Mouse (Mus musculus) heart, adult 9 months (tissue): ENCODE measurements around the gene Usp33.
A peak's percentile ranks its signal among the peaks of the same experiment; 100 is the strongest.
"Not testable (repeated sequence)": the region's sequence is repeated elsewhere in the genome, so short reads cannot be mapped to it uniquely, and the experiment has no call there.

Experiments
- DNase-seq, 2 experiments: peaks; one replicate each; pipeline ENCODE4 v3.0.0; 2022; ENCODE audit warnings: low spot score in 2 of 2

The Usp33 gene

DNA sequence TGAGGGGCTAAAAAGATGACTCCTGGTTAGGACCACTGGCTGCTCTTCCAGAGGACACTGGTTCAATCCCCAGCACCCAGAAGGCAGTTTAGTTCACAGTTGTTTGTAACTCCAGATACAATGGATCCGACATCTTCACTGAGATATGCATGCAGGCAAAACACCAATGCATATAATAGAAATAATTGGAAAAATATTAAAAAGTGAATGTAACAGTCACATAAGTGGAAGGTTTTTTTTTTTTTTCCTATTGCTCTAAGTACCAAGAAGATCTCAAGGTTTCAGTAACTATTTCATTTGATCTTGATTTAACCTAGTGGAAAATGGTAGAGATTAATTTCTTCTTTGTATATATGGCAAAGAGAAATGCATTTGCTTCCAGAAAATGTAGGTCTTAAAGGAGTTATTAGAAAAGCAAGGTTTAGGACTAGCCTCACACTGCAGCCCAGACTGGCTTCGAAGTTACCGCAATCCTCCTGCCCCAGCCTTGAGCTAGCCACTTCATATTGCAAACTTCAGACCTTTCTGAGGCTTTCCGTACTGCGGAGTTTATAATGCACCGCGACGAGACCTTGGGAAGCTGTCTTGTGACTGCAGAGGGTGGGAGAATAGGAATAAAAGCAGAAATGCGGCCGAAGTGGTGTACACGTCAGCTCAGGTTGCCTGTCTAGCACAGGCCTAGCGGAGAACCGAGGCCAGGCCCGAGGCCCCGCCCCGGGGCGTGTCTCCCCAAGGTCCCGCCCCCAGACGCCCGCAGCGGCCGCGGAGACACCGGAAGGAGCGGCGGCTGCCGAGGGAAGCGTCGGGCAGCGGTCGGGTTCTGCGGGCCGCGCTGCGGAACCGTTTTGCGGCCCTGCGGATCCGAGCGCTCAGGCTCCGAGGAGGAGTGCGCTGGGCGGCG lies at the start of gene Usp33:
Usp33 (plus strand) TSS at position 747 of the 901 bp plus-strand sequence.
- peak; percentile 89 to 94 for DNase-seq

- no peak for DNase-seq
Observed at GRCm38 (mm10) chr3:152300376-152301337, 45.6 kb upstream of the Usp33 start.

- no peak for DNase-seq
Observed at GRCm38 (mm10) chr3:152302991-152303390, 43.3 kb upstream of the Usp33 start.

DNA sequence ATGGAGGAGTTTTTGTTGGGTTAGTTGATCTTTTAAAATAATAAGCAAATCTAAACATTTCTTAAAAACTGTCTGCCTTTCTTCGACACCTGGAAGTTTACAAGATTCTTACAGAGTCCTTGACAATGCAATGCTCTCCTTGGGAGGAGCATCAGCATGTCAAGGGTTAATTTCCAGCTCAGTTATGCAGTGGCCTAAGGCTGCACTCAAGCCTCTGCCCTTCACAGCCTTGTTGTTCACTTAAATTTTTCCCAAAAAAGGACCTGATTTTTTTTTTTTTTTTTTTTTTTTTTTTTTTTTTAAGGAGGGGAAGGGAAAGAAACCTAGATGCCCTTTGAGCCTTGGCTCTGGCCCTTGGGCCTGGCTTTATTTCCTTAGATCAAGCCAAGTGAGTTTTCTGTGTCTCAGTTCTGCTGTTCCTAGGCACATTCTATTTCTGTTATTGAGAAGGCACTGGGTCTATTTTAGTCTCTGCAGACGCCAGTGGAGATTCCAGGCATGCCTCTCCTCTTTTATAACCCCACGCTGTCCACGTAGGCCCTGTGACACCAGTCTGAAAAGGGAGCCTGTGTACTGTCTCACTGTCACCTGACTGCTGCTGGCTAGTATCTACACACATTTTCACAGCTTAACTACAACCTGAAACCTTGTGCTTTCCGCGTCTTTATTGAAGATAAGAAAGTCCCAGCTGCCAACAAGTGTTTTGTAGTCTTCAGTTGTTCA lies 42.0 kb upstream of the Usp33 start:
- DNase-seq: peak; percentile 81 to 83

DNA sequence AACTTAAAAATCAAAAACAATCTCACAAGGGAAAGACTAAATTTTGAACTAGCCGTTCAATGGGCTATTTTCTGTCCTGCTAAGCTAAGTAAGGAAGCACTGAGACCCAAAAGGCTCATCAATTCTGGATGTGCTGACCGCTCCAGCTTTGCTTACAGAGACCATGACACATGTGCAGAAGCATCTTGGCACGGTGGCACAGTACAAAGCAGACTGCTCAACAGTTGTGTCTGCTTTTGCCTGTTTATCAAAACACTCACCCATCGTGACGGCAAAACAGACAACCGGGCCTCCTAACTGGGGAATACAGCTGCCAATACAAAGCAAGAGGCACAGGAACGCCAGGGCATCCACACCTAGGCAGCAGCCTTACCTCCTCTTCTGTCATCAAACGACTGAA lies 41.2 kb upstream of the Usp33 start:
- peak; percentile 28 to 49 for DNase-seq

DNA sequence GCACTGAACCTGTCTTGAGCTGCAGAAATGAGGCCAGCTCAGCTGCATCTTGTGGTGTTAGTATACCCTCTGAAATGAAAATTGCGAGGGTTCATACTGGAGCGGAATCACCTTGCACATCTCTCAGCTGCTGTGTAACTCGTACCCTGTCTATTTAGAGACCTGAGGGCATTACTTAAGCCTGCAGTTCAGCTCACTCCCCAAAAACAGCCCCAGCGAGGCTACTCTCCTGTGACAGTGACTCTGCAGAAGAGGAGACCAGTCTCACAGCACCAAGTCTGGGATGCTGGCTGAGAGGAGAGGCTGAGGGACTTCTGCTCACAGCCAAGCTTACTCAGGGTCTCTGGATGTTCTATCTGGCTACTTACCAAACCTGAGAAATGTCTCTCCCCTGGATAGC lies 40.3 kb upstream of the Usp33 start:
- no peak for DNase-seq

- DNase-seq: peak; percentile 42 to 64
Observed at GRCm38 (mm10) chr3:152308485-152309249, 37.6 kb upstream of the Usp33 start.

- DNase-seq: no peak
Observed at GRCm38 (mm10) chr3:152309250-152309645, 37.0 kb upstream of the Usp33 start.

GRCm38 (mm10) chr3:152314666-152315065 lies 31.6 kb upstream of the Usp33 start:
- not testable (repeated sequence) for DNase-seq

- DNase-seq: peak; percentile 69 to 84
Observed at GRCm38 (mm10) chr3:152315613-152316012, 30.7 kb upstream of the Usp33 start.

- DNase-seq: not testable (repeated sequence)
Observed at GRCm38 (mm10) chr3:152316447-152317173, 29.7 kb upstream of the Usp33 start.

DNA sequence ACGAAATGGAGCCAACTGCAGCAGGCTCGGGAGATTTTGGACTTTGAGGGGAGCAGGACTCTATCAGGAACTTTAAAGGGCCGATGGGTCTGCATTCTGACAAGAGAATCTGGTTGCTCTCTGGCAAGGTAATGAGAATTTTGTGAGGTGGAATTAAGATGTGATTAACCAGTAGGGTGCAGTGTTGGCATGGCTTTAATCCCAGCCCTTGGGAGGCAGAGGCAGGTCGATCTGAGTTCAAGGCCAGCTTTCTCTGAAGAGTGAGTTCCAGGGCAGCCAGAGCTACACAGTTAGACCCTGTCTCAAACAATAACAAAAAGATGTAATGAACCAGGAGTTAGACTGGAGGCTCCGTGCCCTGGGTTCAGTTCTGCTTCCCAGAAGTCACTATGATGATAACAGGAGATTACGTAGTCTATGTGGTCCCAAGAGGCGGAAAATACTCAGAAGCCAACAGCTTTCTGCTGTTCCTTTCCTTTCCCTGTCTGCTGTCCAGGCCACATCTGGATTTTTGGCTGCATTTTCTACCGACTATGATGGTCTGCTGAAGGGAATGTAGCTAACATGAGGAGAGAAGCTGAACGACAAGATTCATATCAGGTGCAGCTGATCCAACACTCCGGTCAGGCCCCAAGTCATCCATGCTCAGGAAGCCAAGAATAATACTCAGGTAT lies 25.2 kb upstream of the Usp33 start:
- peak; percentile 65 to 74 for DNase-seq

DNA sequence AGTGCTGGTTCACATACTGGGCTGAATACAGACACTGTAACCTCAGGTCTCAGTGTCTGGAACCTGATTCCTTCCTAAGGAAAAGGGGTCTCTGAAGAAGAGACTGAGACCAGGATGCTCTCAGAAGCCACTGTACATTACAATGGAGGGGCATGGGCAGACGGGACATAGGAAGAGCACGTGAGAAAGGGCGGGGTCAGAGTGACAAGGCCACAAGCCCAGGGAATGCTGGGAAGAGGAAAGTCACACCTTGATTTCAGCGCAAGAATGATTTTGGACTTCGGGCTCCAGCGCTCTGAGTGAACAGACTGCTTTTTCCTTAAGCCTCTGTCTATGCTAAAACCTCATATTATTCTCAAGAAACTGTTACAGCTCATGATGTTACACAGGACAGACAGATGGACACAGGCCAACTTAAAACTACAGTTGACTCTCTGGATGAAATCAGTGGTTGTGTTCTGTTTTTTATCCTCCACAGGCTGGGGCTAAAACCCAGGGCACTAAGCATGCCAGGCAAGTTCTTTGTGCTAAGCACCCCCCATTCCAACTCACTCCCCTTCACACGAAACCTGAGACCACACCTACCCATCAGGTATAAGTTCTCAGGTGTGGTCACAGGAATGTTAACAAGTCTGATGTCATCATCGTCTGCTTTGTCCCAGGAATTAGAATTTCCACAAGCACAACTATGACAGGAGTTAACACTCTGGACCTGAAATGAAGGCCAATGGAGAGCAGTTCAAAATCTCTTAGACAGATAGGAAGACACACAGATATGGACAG lies 24.3 kb upstream of the Usp33 start:
- no peak for DNase-seq

- no peak for DNase-seq
Observed at GRCm38 (mm10) chr3:152332104-152332503, 14.2 kb upstream of the Usp33 start.

DNA sequence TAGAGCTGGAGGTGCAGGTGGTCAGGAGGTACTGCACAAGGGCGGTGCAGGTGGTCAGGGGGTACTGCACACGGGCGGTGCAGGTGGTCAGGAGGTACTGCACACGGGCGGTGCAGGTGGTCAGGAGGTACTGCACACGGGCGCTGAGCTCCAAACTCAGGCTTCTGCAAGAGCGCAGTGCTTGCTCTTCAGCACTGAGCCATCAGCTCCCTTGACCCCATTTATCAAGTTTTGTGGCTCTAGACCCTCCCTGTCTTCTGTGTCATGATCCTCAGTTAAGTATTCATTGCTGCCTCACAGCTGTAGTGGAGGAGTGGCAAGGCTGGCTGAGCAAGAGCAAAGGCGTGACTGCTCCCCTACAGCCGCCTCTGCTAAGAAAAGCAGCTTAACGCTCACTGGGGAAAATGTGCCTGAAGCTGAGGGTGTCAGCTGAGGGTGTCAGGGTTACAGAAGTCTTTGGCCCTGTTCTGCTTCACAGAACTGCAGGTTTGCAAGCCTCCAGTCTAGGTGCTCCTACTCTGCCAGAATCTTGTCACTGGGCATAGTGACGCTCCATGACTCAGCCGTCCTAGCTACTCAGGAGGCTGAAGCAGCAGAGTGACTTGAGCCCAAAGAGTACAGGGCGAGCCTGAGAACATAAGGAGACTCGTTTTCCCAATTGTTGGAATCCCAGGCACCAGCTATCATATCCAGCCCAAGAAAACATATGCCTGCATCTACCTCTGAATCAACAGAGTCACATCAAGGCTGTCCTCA lies 13.6 kb upstream of the Usp33 start:
- no peak for DNase-seq

DNA sequence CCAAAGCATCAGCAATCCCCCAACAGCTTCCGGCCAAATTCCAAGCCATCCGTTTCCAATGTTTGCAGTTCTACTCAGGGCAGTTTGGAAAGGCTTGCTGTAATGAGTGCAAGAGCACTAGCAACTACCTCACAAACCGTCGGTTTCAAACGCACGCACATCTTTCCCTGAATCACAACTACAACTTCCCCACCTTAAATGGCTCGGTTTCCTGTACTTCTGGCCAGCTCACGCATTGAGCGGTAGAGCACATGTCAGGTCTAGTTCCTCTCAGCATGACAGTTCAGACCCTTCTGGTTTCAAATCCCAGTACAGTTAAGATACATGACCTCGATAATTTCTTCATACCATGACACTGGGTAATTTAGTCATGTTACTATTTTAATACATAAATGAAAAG lies 12.6 kb upstream of the Usp33 start:
- no peak for DNase-seq

DNA sequence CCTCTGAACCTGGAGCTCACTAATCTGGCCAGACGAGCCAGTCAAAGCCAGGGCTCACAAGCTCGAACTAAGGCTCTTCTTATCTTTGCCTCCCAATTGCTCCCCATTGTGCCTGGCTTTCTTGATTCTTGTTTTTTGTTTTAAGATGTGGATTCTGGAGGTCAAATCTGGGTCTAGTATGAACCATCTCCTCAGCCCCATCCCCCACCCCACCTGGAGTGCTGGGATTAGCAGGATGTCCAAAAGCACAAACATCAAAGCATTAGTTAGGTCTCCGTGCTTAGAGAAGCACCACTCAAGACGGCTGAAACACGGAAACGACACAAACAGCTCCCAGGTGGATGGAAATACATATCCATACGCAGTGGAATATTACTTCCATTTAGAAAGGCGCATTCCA lies 10.2 kb upstream of the Usp33 start:
- no peak for DNase-seq
